Mouse (Mus musculus) testis, adult 2 months (tissue): ENCODE results near the gene Vopp1.

Experiments used
- CTCF ChIP-seq: fragments of 200-500 bp; IDR thresholded peaks from 2 replicates; pipeline ENCODE4 v1.5.1; 2012; ENCODE audit warnings: low read depth, mild to moderate bottlenecking, inconsistent platforms, low read length, moderate library complexity; ENCODE audit not compliant: control insufficient read depth, insufficient read depth, insufficient replicate concordance
- POLR2A ChIP-seq: fragments of 200-500 bp; IDR thresholded peaks from 2 replicates; pipeline ENCODE4 v1.6.1; 2012; ENCODE audit warnings: low read depth, mild to moderate bottlenecking, inconsistent platforms, low read length, moderate library complexity; ENCODE audit not compliant: control insufficient read depth

DNA sequence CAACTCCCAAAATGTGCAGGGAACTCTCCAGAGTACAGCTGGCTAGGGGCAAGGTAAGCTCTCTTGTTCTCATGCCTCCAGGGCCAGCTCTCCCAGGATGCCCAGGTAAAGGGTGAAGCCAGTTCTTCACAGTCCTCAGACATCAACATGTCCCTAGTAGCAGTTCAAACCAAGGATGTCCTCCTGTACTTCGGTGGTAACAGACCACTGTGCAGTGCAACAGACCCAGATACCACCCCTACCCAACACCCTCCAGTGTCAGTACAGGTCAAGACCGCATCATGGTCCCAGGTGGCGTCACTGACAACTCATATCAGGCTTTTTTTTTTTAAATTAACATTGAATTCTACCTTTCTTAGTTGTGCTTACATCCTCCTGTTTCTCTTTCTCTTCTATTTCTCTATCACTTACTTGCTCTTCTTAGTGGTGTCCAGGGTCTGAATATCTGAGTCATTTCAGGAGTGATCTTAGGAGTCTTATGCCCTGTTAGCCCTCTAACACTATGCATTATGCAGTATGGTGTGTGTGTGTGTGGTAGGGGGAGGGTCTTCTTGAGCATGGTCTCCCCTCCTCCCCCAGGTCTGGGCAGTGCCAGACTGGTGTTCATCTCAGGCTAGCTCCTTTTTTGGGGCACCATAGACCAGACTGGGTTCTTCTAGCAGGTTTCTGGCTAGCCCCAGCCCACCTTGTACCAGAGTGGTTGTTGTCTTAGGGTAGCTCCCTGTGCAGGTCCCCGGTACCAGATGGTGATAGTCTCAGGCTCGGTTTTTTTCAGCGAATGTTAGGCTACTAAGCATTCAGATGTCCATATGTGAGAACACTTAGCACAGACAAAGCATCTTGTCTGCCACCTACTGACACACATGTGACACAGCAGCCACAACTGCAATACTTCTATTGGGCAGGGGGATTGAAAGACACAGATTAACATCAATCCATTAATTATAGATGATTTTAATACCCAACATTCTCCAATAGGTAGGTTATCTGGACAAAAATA is 34.4 kb upstream of the Vopp1 start:
- no peak for TF ChIP-seq POLR2A
- TF ChIP-seq CTCF, result no peak; the same call in 1 of the 2 replicates
